Mouse (Mus musculus) forebrain, embryonic 11.5 days (tissue): ENCODE results near the gene Tmem167b. TPM values are rescaled to one million over a fixed set of nuclear protein-coding genes. Genes with fewer than 3 reads are reported as not detected.

Experiments
- microRNA-seq: library from miRNA; unstranded; fragments of <30 nt; microRNA quantifications from one replicate; pipeline ENCODE4, GENCODE M21; 2016; ENCODE audit not compliant: insufficient number of aligned reads
- polyA plus RNA-seq: library from polyadenylated mRNA; unstranded; fragments of >200 nt; fragmentation: Nextera tagmentation; extraction: Ambion mirVana; gene quantifications from 2 replicates; pipeline ENCODE4 v1.2.1, GENCODE M21; 2014

Gene Tmem167b
- polyA plus RNA-seq, 1 experiment from 2014 or later: 53.3 TPM

Small RNA genes lying within 50 kb of the gene (microRNA-seq; reads per million reads assigned to microRNA genes)
- not detected for gene Gm22860

Other genes starting within 250 kb of the Tmem167b start
- gene Mybphl, start 197.6 kb downstream of the Tmem167b start, polyA plus RNA-seq: not detected in 2 replicates
- 99.5 and 102 TPM in 2 replicates for gene Psrc1, start 178.6 kb downstream of the Tmem167b start, polyA plus RNA-seq
- gene Celsr2, start 146.9 kb downstream of the Tmem167b start, polyA plus RNA-seq: 52.0 and 68.1 TPM in 2 replicates
- gene Sars, start 117.3 kb downstream of the Tmem167b start, polyA plus RNA-seq: 180 and 189 TPM in 2 replicates
- 0.63 and 0.68 TPM in 2 replicates for gene 1700013F07Rik, start 28.3 kb downstream of the Tmem167b start, polyA plus RNA-seq
- 2.2 and 2.8 TPM in 2 replicates for gene 5330417C22Rik, start 25.9 kb downstream of the Tmem167b start, polyA plus RNA-seq
- gene Taf13, start 9.2 kb upstream of the Tmem167b start, polyA plus RNA-seq: 55.3 and 63.1 TPM in 2 replicates
- gene Wdr47, start 28.8 kb upstream of the Tmem167b start, polyA plus RNA-seq: 30.1 and 32.2 TPM in 2 replicates
- 64.7 and 73.9 TPM in 2 replicates for gene Clcc1, start 91.4 kb upstream of the Tmem167b start, polyA plus RNA-seq
- 120 TPM in 2 replicates for gene Gpsm2, start 159.8 kb upstream of the Tmem167b start, polyA plus RNA-seq
- gene Aknad1, start 177.2 kb upstream of the Tmem167b start, polyA plus RNA-seq: not detected in 2 replicates